22 mouse cellular contexts compared by ENCODE assay signal in genomic region chr14:72576283-72576682, GRCm38 (mm10).
A peak's percentile ranks its signal among the peaks of the same experiment; 100 is the strongest.
DNase-seq lines count a peak whose midpoint lies in the region; ATAC-seq and TF ChIP-seq lines count a peak whose summit lies in the region.
"Had no signal": no experiment of that assay in that cellular context is flagged by ENCODE, and none has a peak within 500 bp of the region (broad histone marks: within the 10 kb centered on the region; RNA-seq: fewer than 3 reads in every experiment).

No protein-coding gene starts in this region.

- H3K27me3 ChIP-seq in cerebellum, adult 2 months (ENCODE audit: control insufficient read depth, insufficient read depth, low read length), result no peaks in the 10 kb centered on the region
- no peaks in the 10 kb centered on the region for H3K27me3 ChIP-seq in kidney, adult 2 months (replicated peaks; ENCODE audit: control insufficient read depth, insufficient read depth, low read length)
- no peaks in the 10 kb centered on the region for H3K27me3 ChIP-seq in kidney, embryonic 14.5 days (ENCODE audit: control insufficient read depth, insufficient read depth, low read length)
- no peaks in the 10 kb centered on the region for H3K27me3 ChIP-seq in lung, postnatal 0 days (replicated peaks; ENCODE audit: insufficient read depth, low read length)
- no peaks in the 10 kb centered on the region for H3K27me3 ChIP-seq in stomach, postnatal 0 days (ENCODE audit: control insufficient read depth, insufficient read depth, low read length)
- H3K27me3 ChIP-seq: embryonic facial prominence, embryonic 13.5 days; hindbrain, embryonic 15.5 days; limb, embryonic 13.5 days; neural tube, embryonic 12.5 days had no signal

- no peaks in the 10 kb centered on the region for H3K4me1 ChIP-seq in cerebellum, adult 2 months (ENCODE audit: control insufficient read depth, insufficient read depth, low read length)
- H3K4me1 ChIP-seq in kidney, adult 2 months (ENCODE audit: control insufficient read depth, insufficient read depth, low read length), result 0 out of 2 replicates have a peak, but pooled peaks cover 2% of the 10 kb centered on the region
- H3K4me1 ChIP-seq in kidney, embryonic 14.5 days (ENCODE audit: control insufficient read depth, insufficient read depth, low read length), result no peaks in the 10 kb centered on the region
- H3K4me1 ChIP-seq in lung, postnatal 0 days (ENCODE audit: insufficient read depth, low read depth, low read length), result no peaks in the 10 kb centered on the region
- H3K4me1 ChIP-seq in stomach, postnatal 0 days (replicated peaks; ENCODE audit: control insufficient read depth, insufficient read depth), result no peaks in the 10 kb centered on the region
- H3K4me1 ChIP-seq: embryonic facial prominence, embryonic 13.5 days; hindbrain, embryonic 15.5 days; limb, embryonic 13.5 days; neural tube, embryonic 12.5 days had no signal

- no peak overlapping the region for H3K27ac ChIP-seq in cerebellum, adult 2 months (ENCODE audit: insufficient read depth, low read length)
- H3K27ac ChIP-seq in kidney, adult 2 months (ENCODE audit: insufficient read depth, low read depth, low read length), result no peak overlapping the region
- H3K27ac ChIP-seq in kidney, embryonic 14.5 days (ENCODE audit: low read depth, low read length), result no peak overlapping the region
- no peak overlapping the region for H3K27ac ChIP-seq in lung, postnatal 0 days (ENCODE audit: low read length)
- H3K27ac ChIP-seq in stomach, postnatal 0 days (replicated peaks), result no peak overlapping the region
- H3K27ac ChIP-seq: embryonic facial prominence, embryonic 13.5 days; hindbrain, embryonic 15.5 days; limb, embryonic 13.5 days; neural tube, embryonic 12.5 days had no signal

- 89% methylated on average over 3 of the region's 3 CpGs for WGBS in cerebellum, adult 2 months
- 92% methylated on average over 3 of the region's 3 CpGs for WGBS in kidney, adult 2 months
- 91% methylated on average over 3 of the region's 3 CpGs for WGBS in kidney, embryonic 14.5 days
- 92% methylated on average over 3 of the region's 3 CpGs for WGBS in lung, postnatal 0 days
- WGBS in stomach, postnatal 0 days, result 90% methylated on average over 3 of the region's 3 CpGs

- TF ChIP-seq POLR2A in cerebellum, adult 2 months (IDR thresholded peaks at IDR 0.05; ENCODE audit: borderline replicate concordance, insufficient read depth, low read length), result no peak
- TF ChIP-seq POLR2A in kidney, adult 2 months (IDR thresholded peaks at IDR 0.05; ENCODE audit: low read depth, low read length), result no peak

- no peaks in the 10 kb centered on the region for H3K9me3 ChIP-seq in kidney, embryonic 14.5 days (ENCODE audit: control insufficient read depth, low read length)
- H3K9me3 ChIP-seq in lung, postnatal 0 days (ENCODE audit: low read length), result no peaks in the 10 kb centered on the region
- H3K9me3 ChIP-seq in stomach, postnatal 0 days (ENCODE audit: control insufficient read depth, low read length), result no peaks in the 10 kb centered on the region
- H3K9me3 ChIP-seq: embryonic facial prominence, embryonic 13.5 days; G1E; hindbrain, embryonic 15.5 days; limb, embryonic 13.5 days; neural tube, embryonic 12.5 days had no signal

- no peak overlapping the region for H3K9ac ChIP-seq in kidney, embryonic 14.5 days (ENCODE audit: low read depth, low read length)
- H3K9ac ChIP-seq in lung, postnatal 0 days (replicated peaks; ENCODE audit: low read depth), result no peak overlapping the region
- no peak overlapping the region for H3K9ac ChIP-seq in stomach, postnatal 0 days (ENCODE audit: low read length)
- H3K9ac ChIP-seq: embryonic facial prominence, embryonic 13.5 days; hindbrain, embryonic 15.5 days; limb, embryonic 13.5 days; neural tube, embryonic 12.5 days had no signal

- DNase-seq in cerebellum, postnatal 10 days, result peak; percentile 9 to 10
- DNase-seq in cerebellum, adult 2 months, result no peak
- DNase-seq in kidney, adult 2 months, result no peak
- DNase-seq in lung, postnatal 0 days (ENCODE audit: low spot score), result no peak
- no peak for DNase-seq in lung, adult 18-20 months
- DNase-seq in stomach, postnatal 0 days (ENCODE audit: low spot score), result no peak
- no peak for DNase-seq in adrenal gland, adult (ENCODE audit: inconsistent age in 2 of 2, low spot score in 1 of 2)
- DNase-seq: cerebellum, adult 9-11 months; heart, postnatal 4 days; kidney, adult 18-20 months; kidney, postnatal 36 days; lung, postnatal 36 days; right cerebral cortex, postnatal 4 days; thymus, postnatal 36 days had no signal

- TF ChIP-seq CTCF in cerebellum, adult 2 months (IDR thresholded peaks at IDR 0.05; ENCODE audit: borderline replicate concordance, insufficient read depth, low read depth, low read length), result no peak
- 0 out of 2 replicates have a peak, but pooled peaks have one; percentile 5 for TF ChIP-seq CTCF in kidney, adult 2 months (conservative IDR thresholded peaks at IDR 0.05; ENCODE audit: insufficient read depth, insufficient read length, low read depth, low read length)
- peak; percentile 43 for TF ChIP-seq CTCF in lung, postnatal 0 days (IDR thresholded peaks at IDR 0.05)
- peak; percentile 53 for TF ChIP-seq CTCF in stomach, postnatal 0 days (IDR thresholded peaks at IDR 0.05; ENCODE audit: low read depth)

- no peak overlapping the region for H3K4me2 ChIP-seq in kidney, embryonic 14.5 days (replicated peaks; ENCODE audit: low read depth, low read length)
- no peak overlapping the region for H3K4me2 ChIP-seq in lung, postnatal 0 days (replicated peaks; ENCODE audit: low read depth, low read length)
- no peak overlapping the region for H3K4me2 ChIP-seq in stomach, postnatal 0 days (replicated peaks; ENCODE audit: low read depth)
- H3K4me2 ChIP-seq: embryonic facial prominence, embryonic 13.5 days; hindbrain, embryonic 15.5 days; limb, embryonic 13.5 days; neural tube, embryonic 12.5 days had no signal

- H3K4me3 ChIP-seq in cerebellum, adult 2 months (replicated peaks; ENCODE audit: insufficient read depth, low read depth, low read length), result no peak overlapping the region
- H3K4me3 ChIP-seq in kidney, adult 2 months (ENCODE audit: insufficient read depth, low read depth, low read length), result no peak overlapping the region
- H3K4me3 ChIP-seq in kidney, embryonic 14.5 days (ENCODE audit: low read length), result no peak overlapping the region
- no peak overlapping the region for H3K4me3 ChIP-seq in lung, postnatal 0 days (ENCODE audit: low read depth, low read length)
- no peak overlapping the region for H3K4me3 ChIP-seq in stomach, postnatal 0 days (ENCODE audit: low read depth, low read length)
- H3K4me3 ChIP-seq: embryonic facial prominence, embryonic 13.5 days; hindbrain, embryonic 15.5 days; limb, embryonic 13.5 days; neural tube, embryonic 12.5 days had no signal

- TF ChIP-seq EP300 in lung, postnatal 0 days (IDR thresholded peaks at IDR 0.05), result no peak
- no peak for TF ChIP-seq EP300 in stomach, postnatal 0 days (optimal IDR thresholded peaks at IDR 0.05)

- peaks cover 4% of the 10 kb centered on the region; the same call in 1 of the 2 replicates for H3K36me3 ChIP-seq in kidney, adult 2 months (ENCODE audit: control insufficient read depth, insufficient read depth, low read length)
- H3K36me3 ChIP-seq in kidney, embryonic 14.5 days (ENCODE audit: control insufficient read depth, insufficient read depth, low read length), result peaks cover 39% of the 10 kb centered on the region
- 0 out of 2 replicates have a peak, but pooled peaks cover 7% of the 10 kb centered on the region for H3K36me3 ChIP-seq in lung, postnatal 0 days (ENCODE audit: insufficient read depth, low read length)
- peaks cover 7% of the 10 kb centered on the region for H3K36me3 ChIP-seq in stomach, postnatal 0 days (ENCODE audit: control insufficient read depth, insufficient read depth, low read length)

- ATAC-seq in kidney, embryonic 14.5 days (ENCODE audit: low FRiP score, low TSS enrichment), result no peak
- ATAC-seq in lung, postnatal 0 days, result no peak
- no peak for ATAC-seq in stomach, postnatal 0 days (ENCODE audit: low FRiP score, low TSS enrichment)
- ATAC-seq: CD4-positive, CD25-positive, alpha-beta regulatory T cell, adult 4 months; forebrain, embryonic 14.5 days had no signal

Comparison
In these comparisons a context has a peak if more than half of its experiments do, and no peak if none do; other contexts are left out.
1. DNase-seq: peak in cerebellum, postnatal 10 days (2 of 2); none in cerebellum, adult 2 months (0 of 2), kidney, adult 2 months (single experiment), lung, postnatal 0 days (single experiment), lung, adult 18-20 months (0 of 2), stomach, postnatal 0 days (single experiment) and adrenal gland, adult (0 of 2).